Mouse (Mus musculus): ENCODE results near the gene Sec14l4.

GRCm38 (mm10) chr11:4005220-4005805 is 25.9 kb upstream of the Sec14l4 start:
- TF ChIP-seq CTCF (conservative IDR thresholded peaks at IDR 0.05; ENCODE audit: low read length): no peak
- TF ChIP-seq NANOG (IDR thresholded peaks at IDR 0.05; ENCODE audit: borderline replicate concordance, low read length): no peak
- no peak for TF ChIP-seq POU5F1 (IDR thresholded peaks at IDR 0.05; ENCODE audit: borderline replicate concordance, low read length)

Data from E14TG2a.4 (cell line).